In genomic region chr7:72231182-72231877, GRCm38 (mm10) we compare ENCODE assay signal across 26 mouse cellular contexts.
DNase-seq lines count a peak whose midpoint lies in the region; ATAC-seq and TF ChIP-seq lines count a peak whose summit lies in the region.
"Had no signal": no experiment of that assay in that cellular context is flagged by ENCODE, and none has a peak within 500 bp of the region (broad histone marks: within the 10 kb centered on the region; RNA-seq: fewer than 3 reads in every experiment).

No protein-coding gene starts in this region.

- no peak for TF ChIP-seq CTCF in lung, embryonic 14.5 days (IDR thresholded peaks at IDR 0.05; ENCODE audit: low read depth)

- 39% methylated on average over 7 of the region's 7 CpGs for WGBS in lung, embryonic 14.5 days

- H3K27ac ChIP-seq in lung, embryonic 14.5 days (ENCODE audit: low read depth): no peak overlapping the region
- H3K27ac ChIP-seq: embryonic facial prominence, embryonic 12.5 days; forebrain, embryonic 12.5 days; gastrocnemius, adult 2 months; heart, embryonic 15.5 days; hindbrain, embryonic 15.5 days; limb, embryonic 12.5 days; liver, embryonic 13.5 days; neural tube, embryonic 12.5 days had no signal

- H3K9me3 ChIP-seq in lung, embryonic 14.5 days (ENCODE audit: low read depth, low read length): no peaks in the 10 kb centered on the region
- H3K9me3 ChIP-seq: embryonic facial prominence, embryonic 12.5 days; forebrain, embryonic 12.5 days; heart, embryonic 15.5 days; hindbrain, embryonic 15.5 days; limb, embryonic 12.5 days; liver, embryonic 13.5 days; megakaryocyte, embryonic 14.5 days; neural tube, embryonic 12.5 days had no signal

- ATAC-seq in lung, embryonic 14.5 days (ENCODE audit: insufficient read depth): no peak
- ATAC-seq: intestine, postnatal 0 days had no signal

- no peak overlapping the region for H3K4me2 ChIP-seq in lung, embryonic 14.5 days
- H3K4me2 ChIP-seq: embryonic facial prominence, embryonic 12.5 days; forebrain, embryonic 12.5 days; heart, embryonic 15.5 days; hindbrain, embryonic 15.5 days; limb, embryonic 12.5 days; liver, embryonic 13.5 days; neural tube, embryonic 12.5 days had no signal

- 0 out of 2 replicates have a peak overlapping the region, but pooled peaks have one; percentile 5 for H3K9ac ChIP-seq in lung, embryonic 14.5 days
- H3K9ac ChIP-seq: embryonic facial prominence, embryonic 12.5 days; forebrain, embryonic 12.5 days; heart, embryonic 15.5 days; hindbrain, embryonic 15.5 days; limb, embryonic 12.5 days; liver, embryonic 13.5 days; neural tube, embryonic 12.5 days had no signal

- DNase-seq in embryo, embryonic 10 days (ENCODE audit: low spot score): peak; percentile 9
- DNase-seq in embryo, embryonic 11 days: no peak
- peak; percentile 17 to 50 for DNase-seq in kidney, adult 8-10 months
- no peak for DNase-seq in kidney, adult 11 months
- DNase-seq in lung, embryonic 14.5 days: no peak
- DNase-seq in lung, postnatal 14 days: no peak
- DNase-seq in retina, embryonic 14.5 days (ENCODE audit: low spot score): peak; percentile 13
- no peak for DNase-seq in right cerebral cortex, postnatal 25 days
- DNase-seq: adrenal gland, postnatal 25 days; cerebellum, adult 9-11 months; gastrocnemius, adult 2 months; heart, postnatal 36 days; liver, embryonic 13.5 days; lung, adult 2 months; lung, postnatal 36 days; right cerebral cortex, postnatal 4 days; thymus, postnatal 14 days had no signal

- H3K36me3 ChIP-seq in lung, embryonic 14.5 days (ENCODE audit: insufficient read depth): no peaks in the 10 kb centered on the region
- H3K36me3 ChIP-seq: embryonic facial prominence, embryonic 12.5 days; forebrain, embryonic 12.5 days; heart, embryonic 15.5 days; hindbrain, embryonic 15.5 days; limb, embryonic 12.5 days; liver, embryonic 13.5 days; neural tube, embryonic 12.5 days had no signal

- H3K4me1 ChIP-seq in lung, embryonic 14.5 days (ENCODE audit: insufficient read depth): no peaks in the 10 kb centered on the region
- H3K4me1 ChIP-seq: embryonic facial prominence, embryonic 12.5 days; hindbrain, embryonic 15.5 days; liver, embryonic 13.5 days; megakaryocyte, embryonic 14.5 days had no signal

- no peak overlapping the region for H3K4me3 ChIP-seq in lung, embryonic 14.5 days (ENCODE audit: low read depth, low read length)
- H3K4me3 ChIP-seq: embryonic facial prominence, embryonic 12.5 days; erythroblast, embryonic 14.5 days; forebrain, embryonic 12.5 days; gastrocnemius, adult 2 months; heart, embryonic 15.5 days; hindbrain, embryonic 15.5 days; limb, embryonic 12.5 days; liver, embryonic 13.5 days; megakaryocyte, embryonic 14.5 days; neural tube, embryonic 12.5 days had no signal

- H3K27me3 ChIP-seq in lung, embryonic 14.5 days (ENCODE audit: insufficient read depth, low read length): no peaks in the 10 kb centered on the region
- H3K27me3 ChIP-seq: embryonic facial prominence, embryonic 12.5 days; forebrain, embryonic 12.5 days; heart, embryonic 15.5 days; hindbrain, embryonic 15.5 days; limb, embryonic 12.5 days; liver, embryonic 13.5 days; megakaryocyte, embryonic 14.5 days; neural tube, embryonic 12.5 days had no signal

Comparison
In these comparisons a context has a peak if more than half of its experiments do, and no peak if none do; other contexts are left out.
1. DNase-seq: peak in embryo, embryonic 10 days (single experiment), kidney, adult 8-10 months (2 of 2) and retina, embryonic 14.5 days (single experiment); none in embryo, embryonic 11 days (single experiment), kidney, adult 11 months (single experiment), lung, embryonic 14.5 days (single experiment), lung, postnatal 14 days (single experiment) and right cerebral cortex, postnatal 25 days (single experiment).